Mouse (Mus musculus) ES-Bruce4 (cell line): ENCODE measurements around the gene Ankrd6. TPM values are rescaled to one million over a fixed set of nuclear protein-coding genes. Genes with fewer than 3 reads are reported as not detected.

Experiments
- H3K27ac ChIP-seq: 2 replicates; pipeline ENCODE4 v1.5.1; 2012; ENCODE audit warnings: low read length, inconsistent platforms; ENCODE audit not compliant: insufficient read depth
- H3K27me3 ChIP-seq: 2 replicates; pipeline ENCODE4 v1.6.1; 2012; ENCODE audit warnings: mild to moderate bottlenecking, low read length, inconsistent platforms; ENCODE audit not compliant: control insufficient read depth, poor library complexity, insufficient read depth, severe bottlenecking
- H3K36me3 ChIP-seq: 2 replicates; pipeline ENCODE4 v1.6.1; 2012; ENCODE audit warnings: inconsistent platforms, mild to moderate bottlenecking, low read length, moderate library complexity; ENCODE audit not compliant: control insufficient read depth, poor library complexity, insufficient read depth, severe bottlenecking
- H3K4me1 ChIP-seq: one replicate; pipeline ENCODE4 v1.8.1; 2011; ENCODE audit warnings: low read length; ENCODE audit not compliant: control insufficient read depth, insufficient read depth
- H3K4me3 ChIP-seq: 2 replicates; pipeline ENCODE4 v1.5.1; 2011; ENCODE audit warnings: low read depth, mild to moderate bottlenecking, low read length
- H3K9ac ChIP-seq: 2 replicates; pipeline ENCODE4 v1.6.1; 2012; ENCODE audit warnings: low read depth, mild to moderate bottlenecking, inconsistent platforms; ENCODE audit not compliant: poor library complexity, severe bottlenecking
- H3K9me3 ChIP-seq: replicated peaks from 2 replicates; pipeline ENCODE4 v1.6.1; 2012; ENCODE audit warnings: mild to moderate bottlenecking, low read length, inconsistent platforms; ENCODE audit not compliant: control insufficient read depth, poor library complexity, insufficient read depth, severe bottlenecking
- CTCF ChIP-seq: IDR thresholded peaks from one replicate; pipeline ENCODE4 v1.8.1; 2011; ENCODE audit warnings: low read depth, low read length
- EP300 ChIP-seq: IDR thresholded peaks from 2 replicates; pipeline ENCODE4 v1.6.1; 2011; ENCODE audit warnings: low read depth, low read length; ENCODE audit not compliant: insufficient read depth
- POLR2A ChIP-seq: IDR thresholded peaks from one replicate; pipeline ENCODE4 v1.8.1; 2011; ENCODE audit warnings: low read length; ENCODE audit not compliant: insufficient read depth
- polyA plus RNA-seq: library from polyadenylated mRNA; stranded (reverse); fragments of >200 nt; gene quantifications from 2 replicates; pipeline ENCODE4 v1.2.4, GENCODE M21; 2011; ENCODE audit warnings: low read depth; ENCODE audit not compliant: missing spikeins, insufficient read depth, insufficient read length

Gene Ankrd6
- polyA plus RNA-seq, 1 experiment, result 11.8 TPM

DNA sequence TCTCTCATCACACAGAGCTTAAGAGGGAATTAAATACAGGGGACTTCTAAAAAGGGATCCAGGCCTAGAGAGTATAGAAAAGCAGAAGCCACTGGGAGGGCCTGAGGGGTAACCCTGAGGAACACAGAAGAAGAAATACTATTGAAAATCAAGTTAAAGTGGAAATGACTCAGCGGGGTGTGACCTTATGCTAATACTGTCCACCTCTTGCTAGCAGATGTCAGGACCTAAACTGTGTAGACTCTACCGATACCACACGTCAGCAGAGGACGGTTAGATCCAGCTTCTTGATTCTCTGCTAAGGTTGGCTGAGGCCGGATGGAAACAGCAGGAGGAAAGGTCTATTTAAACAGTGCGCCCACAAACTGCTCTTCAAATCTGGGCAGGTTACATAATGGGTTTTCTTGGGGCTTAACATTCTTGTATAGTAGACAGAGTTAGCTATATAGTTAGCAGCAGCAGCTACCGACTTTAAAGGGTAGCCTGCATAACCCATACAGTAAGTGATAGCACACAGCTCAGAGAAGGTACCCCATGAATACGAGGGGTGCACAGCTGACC is 78.4 kb downstream of the Ankrd6 start:
- Histone ChIP-seq H3K36me3 (no peaks in the 10 kb centered on the region), H3K9ac (no peak overlapping the region)
- no peak for TF ChIP-seq EP300
- no peak for TF ChIP-seq POLR2A

GRCm38 (mm10) chr4:32869370-32869769 is 81.3 kb downstream of the Ankrd6 start:
- Histone ChIP-seq H3K9me3 (no peaks in the 10 kb centered on the region), H3K9ac (no peak overlapping the region), H3K36me3 (no peaks in the 10 kb centered on the region), H3K27ac (no peak overlapping the region), H3K4me1 (no peaks in the 10 kb centered on the region), H3K27me3 (no peaks in the 10 kb centered on the region), H3K4me3 (no peak overlapping the region)
- no peak for TF ChIP-seq POLR2A
- TF ChIP-seq EP300, result no peak
- no peak for TF ChIP-seq CTCF

More for the DNA sequence above, 78.4 kb downstream of the Ankrd6 start:
- Histone ChIP-seq H3K27ac (no peak overlapping the region), H3K4me3 (no peak overlapping the region), H3K4me1 (no peaks in the 10 kb centered on the region), H3K27me3 (no peaks in the 10 kb centered on the region), H3K9me3 (no peaks in the 10 kb centered on the region)

- TF ChIP-seq CTCF (no peak), EP300 (no peak), POLR2A (no peak)
- no peaks in the 10 kb centered on the region for H3K27me3 ChIP-seq
Observed at GRCm38 (mm10) chr4:32868858-32869257, 81.8 kb downstream of the Ankrd6 start.

DNA sequence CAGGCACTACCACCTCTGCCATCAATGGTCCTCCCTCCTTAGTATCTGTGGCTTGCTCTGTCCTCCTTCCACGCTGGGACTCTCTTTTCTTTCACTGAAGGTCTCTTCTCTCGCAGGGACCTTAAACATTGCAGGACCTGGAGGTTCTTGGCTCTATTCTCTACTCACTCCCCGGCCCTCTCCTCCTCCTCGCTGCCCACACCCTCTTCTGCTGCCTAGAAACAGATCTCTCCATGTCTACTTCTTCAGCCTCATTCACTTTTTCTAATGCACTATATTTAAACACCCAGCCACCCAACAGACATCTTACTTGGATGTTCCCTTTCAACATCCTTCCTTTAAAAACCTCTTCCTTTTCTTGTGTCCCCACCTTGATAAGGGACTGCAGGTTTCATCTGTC is 82.2 kb downstream of the Ankrd6 start:
- H3K27ac ChIP-seq, result no peak overlapping the region
- no peaks in the 10 kb centered on the region for H3K4me1 ChIP-seq
- TF ChIP-seq CTCF (no peak), EP300 (no peak), POLR2A (no peak)
- H3K4me3 ChIP-seq, result no peak overlapping the region
- H3K36me3 ChIP-seq, result no peaks in the 10 kb centered on the region
- H3K27me3 ChIP-seq, result no peaks in the 10 kb centered on the region
- no peaks in the 10 kb centered on the region for H3K9me3 ChIP-seq
- no peak overlapping the region for H3K9ac ChIP-seq

More at GRCm38 (mm10) chr4:32868858-32869257, 81.8 kb downstream of the Ankrd6 start:
- Histone ChIP-seq H3K36me3 (no peaks in the 10 kb centered on the region), H3K27ac (no peak overlapping the region), H3K4me3 (no peak overlapping the region), H3K4me1 (no peaks in the 10 kb centered on the region), H3K9ac (no peak overlapping the region), H3K9me3 (no peaks in the 10 kb centered on the region)

DNA sequence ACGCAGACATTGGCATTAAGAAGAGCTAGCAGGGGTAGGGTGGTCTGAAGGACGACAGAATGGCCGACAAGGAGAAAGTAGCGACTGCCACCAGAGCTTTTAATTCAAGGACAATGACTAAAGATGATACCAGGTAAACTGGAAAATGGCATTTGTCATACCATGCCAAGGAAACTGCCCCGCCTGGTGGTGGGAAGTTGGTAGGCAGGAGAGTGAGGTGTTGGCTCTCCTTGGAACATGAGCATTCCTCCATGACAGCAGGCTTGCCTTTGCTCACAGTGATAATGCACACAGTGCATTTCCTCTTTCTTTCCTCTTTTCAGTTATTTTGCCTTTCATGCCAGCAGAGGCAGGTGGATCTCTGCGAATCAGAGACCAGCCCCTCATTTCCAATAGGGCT is 83.2 kb downstream of the Ankrd6 start:
- Histone ChIP-seq H3K4me3 (no peak overlapping the region), H3K9me3 (no peaks in the 10 kb centered on the region), H3K27me3 (no peaks in the 10 kb centered on the region), H3K27ac (no peak overlapping the region), H3K4me1 (peaks cover 4% of the 10 kb centered on the region), H3K36me3 (no peaks in the 10 kb centered on the region), H3K9ac (no peak overlapping the region)
- peak; percentile 31 for TF ChIP-seq CTCF
- no peak for TF ChIP-seq POLR2A

DNA sequence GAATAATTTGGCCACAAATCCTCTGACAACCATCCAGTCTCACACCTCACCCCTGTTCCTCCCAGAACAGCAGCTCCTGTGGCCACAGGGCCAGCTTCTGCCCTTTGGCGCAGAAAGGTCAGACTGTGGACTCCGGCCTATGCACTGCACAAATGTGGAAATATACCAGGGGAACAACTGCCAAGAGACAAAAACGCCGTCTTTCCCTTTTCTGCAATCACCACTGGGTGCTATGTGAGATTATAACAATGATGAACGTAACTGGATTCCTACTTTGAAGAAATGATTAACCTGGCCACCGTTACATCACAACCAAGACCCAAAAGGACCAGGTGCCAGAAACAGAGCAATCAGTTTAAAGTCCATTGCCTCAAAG is 85.8 kb downstream of the Ankrd6 start:
- Histone ChIP-seq H3K4me3 (no peak overlapping the region), H3K9me3 (no peaks in the 10 kb centered on the region), H3K27me3 (no peaks in the 10 kb centered on the region), H3K9ac (no peak overlapping the region), H3K4me1 (peaks cover 4% of the 10 kb centered on the region), H3K27ac (no peak overlapping the region), H3K36me3 (no peaks in the 10 kb centered on the region)
- no peak for TF ChIP-seq POLR2A
- TF ChIP-seq EP300, result no peak
- TF ChIP-seq CTCF, result no peak
